Mouse (Mus musculus) thymus, adult 2 months (tissue): ENCODE results near the gene Aadacl2. TPM values are rescaled to one million over a fixed set of nuclear protein-coding genes. Genes with fewer than 3 reads are reported as not detected.

Experiments
- DNase-seq: peaks from one replicate; pipeline ENCODE4 v3.0.0; 2021
- H3K27ac ChIP-seq: fragments of 200-500 bp; 2 replicates; pipeline ENCODE4 v1.5.1; 2012; ENCODE audit warnings: low read length, control low read depth; ENCODE audit not compliant: control insufficient read depth, insufficient read depth
- H3K27me3 ChIP-seq: fragments of 200-500 bp; 2 replicates; pipeline ENCODE4 v1.6.1; 2012; ENCODE audit warnings: mild to moderate bottlenecking, low read length, moderate library complexity, mixed read lengths; ENCODE audit not compliant: control insufficient read depth, insufficient read depth
- H3K36me3 ChIP-seq: fragments of 200-500 bp; 2 replicates; pipeline ENCODE4 v1.6.1; 2012; ENCODE audit warnings: mild to moderate bottlenecking, low read length, moderate library complexity; ENCODE audit not compliant: control insufficient read depth, insufficient read depth
- H3K4me1 ChIP-seq: fragments of 200-500 bp; replicated peaks from 2 replicates; pipeline ENCODE4 v1.6.1; 2012; ENCODE audit warnings: low read length; ENCODE audit not compliant: control insufficient read depth, insufficient read depth
- H3K4me3 ChIP-seq: fragments of 200-500 bp; 2 replicates; pipeline ENCODE4 v1.5.1; 2012; ENCODE audit warnings: mild to moderate bottlenecking, low read length, control low read depth, moderate library complexity; ENCODE audit not compliant: control insufficient read depth, insufficient read depth
- CTCF ChIP-seq: fragments of 200-500 bp; IDR thresholded peaks from 2 replicates; pipeline ENCODE4 v1.5.1; 2012; ENCODE audit warnings: mild to moderate bottlenecking, control low read depth, low read length, moderate library complexity, borderline replicate concordance; ENCODE audit not compliant: control insufficient read depth, poor library complexity, insufficient read depth; ENCODE audit errors: extremely low read depth
- POLR2A ChIP-seq: fragments of 200-500 bp; IDR thresholded peaks from 2 replicates; pipeline ENCODE4 v1.6.1; 2012; ENCODE audit warnings: mild to moderate bottlenecking, low read length, control low read depth, moderate library complexity; ENCODE audit not compliant: control insufficient read depth, poor library complexity, insufficient read depth; ENCODE audit errors: extremely low read depth
- WGBS: fragments of 180-500 bp; shearing (Covaris S2); methylation state at CpG from one replicate; pipeline ENCODE4 v1.1.7; 2018; 5-methylcytosine and 5-hydroxymethylcytosine counted together
- polyA plus RNA-seq: library from polyadenylated mRNA; depleted of rRNA; stranded (reverse); fragments of >200 nt; gene quantifications from 2 replicates; pipeline ENCODE4 v1.2.3, GENCODE M21; 2012; rRNA removed

Gene Aadacl2
- polyA plus RNA-seq, 1 experiment, result not detected

- no peak overlapping the region for H3K4me3 ChIP-seq
- no peaks in the 10 kb centered on the region for H3K36me3 ChIP-seq
- TF ChIP-seq CTCF (no peak), POLR2A (no peak)
- no peak overlapping the region for H3K27ac ChIP-seq
- H3K27me3 ChIP-seq, result no peaks in the 10 kb centered on the region
- DNase-seq, result no peak
- no peaks in the 10 kb centered on the region for H3K4me1 ChIP-seq
- WGBS, result 93% methylated on average over 3 of the region's 3 CpGs
Observed at GRCm38 (mm10) chr3:60046221-60046913, 39.8 kb downstream of the Aadacl2 start.

DNA sequence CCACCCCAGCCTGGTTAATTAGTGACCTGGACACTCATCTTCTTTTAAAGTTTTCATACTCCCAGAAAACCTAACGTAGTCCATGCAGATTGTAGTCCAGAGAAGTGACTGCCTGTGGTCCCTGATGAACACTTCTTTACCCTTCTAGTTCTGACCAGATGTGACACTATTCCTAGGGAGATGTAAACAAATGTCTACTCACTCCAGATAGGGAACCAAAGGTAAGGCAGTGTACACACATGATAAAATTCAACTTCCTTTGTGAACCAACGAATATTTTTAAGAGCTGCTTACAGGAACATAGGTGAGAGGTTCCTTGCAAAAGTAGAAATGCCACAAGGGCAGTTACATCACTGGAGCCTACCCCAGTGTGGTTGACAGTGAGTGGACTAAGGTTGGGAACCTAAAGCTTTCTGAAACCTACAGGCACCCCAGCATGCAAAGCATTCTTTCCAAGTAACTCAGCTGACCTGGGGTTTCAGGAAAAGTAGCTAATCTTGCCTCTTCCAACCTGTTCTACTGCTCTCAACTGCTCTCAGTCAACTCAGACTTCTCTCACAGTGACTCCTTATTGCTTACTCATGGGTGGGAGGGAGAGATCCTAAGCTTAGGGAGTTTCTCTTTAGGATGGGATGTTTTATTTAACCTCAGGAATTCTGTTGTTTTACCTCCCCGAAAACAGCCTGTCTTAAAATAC, 46.8 kb downstream of the Aadacl2 start:
- H3K4me1 ChIP-seq, result no peaks in the 10 kb centered on the region
- H3K4me3 ChIP-seq, result no peak overlapping the region
- TF ChIP-seq CTCF (no peak), POLR2A (no peak)
- no peaks in the 10 kb centered on the region for H3K36me3 ChIP-seq
- 69% methylated on average over 3 of the region's 3 CpGs for WGBS
- no peak overlapping the region for H3K27ac ChIP-seq
- no peak for DNase-seq
- H3K27me3 ChIP-seq, result no peaks in the 10 kb centered on the region

DNA sequence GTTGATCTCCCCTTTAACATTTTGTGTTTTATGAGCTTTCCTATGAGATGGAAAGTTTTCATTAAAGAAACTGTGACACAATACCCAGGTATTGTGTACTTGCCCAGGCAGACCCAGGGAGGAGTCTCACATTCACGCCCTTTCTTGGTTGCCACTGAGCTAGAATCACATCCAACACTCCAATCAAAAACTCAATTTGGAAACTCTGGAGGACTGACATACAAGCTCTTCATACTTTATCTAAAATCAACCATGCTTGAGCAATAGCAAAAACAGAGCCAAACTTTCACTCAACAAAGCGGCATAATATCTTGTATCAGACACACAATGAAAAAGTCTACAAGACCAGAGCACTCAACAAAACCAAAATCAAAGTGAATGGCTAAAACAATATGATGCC, 47.4 kb downstream of the Aadacl2 start:
- WGBS, result 95% methylated on average over 2 of the region's 2 CpGs
- H3K27me3 ChIP-seq, result no peaks in the 10 kb centered on the region
- no peak overlapping the region for H3K4me3 ChIP-seq
- H3K36me3 ChIP-seq, result no peaks in the 10 kb centered on the region
- no peaks in the 10 kb centered on the region for H3K4me1 ChIP-seq
- DNase-seq, result no peak
- H3K27ac ChIP-seq, result no peak overlapping the region
- TF ChIP-seq POLR2A (no peak), CTCF (no peak)

- Histone ChIP-seq H3K4me1 (no peaks in the 10 kb centered on the region), H3K4me3 (no peak overlapping the region), H3K36me3 (no peaks in the 10 kb centered on the region), H3K27ac (no peak overlapping the region), H3K27me3 (no peaks in the 10 kb centered on the region)
- 58% methylated on average over 3 of the region's 3 CpGs for WGBS
- DNase-seq, result no peak
- TF ChIP-seq CTCF (no peak), POLR2A (no peak)
Observed at GRCm38 (mm10) chr3:60056451-60056850, 49.9 kb downstream of the Aadacl2 start.

- Histone ChIP-seq H3K36me3 (no peaks in the 10 kb centered on the region), H3K27ac (no peak overlapping the region), H3K27me3 (no peaks in the 10 kb centered on the region), H3K4me1 (no peaks in the 10 kb centered on the region), H3K4me3 (no peak overlapping the region)
- TF ChIP-seq POLR2A (no peak), CTCF (no peak)
- WGBS, result 92% methylated on average over 2 of the region's 2 CpGs
- no peak for DNase-seq
Observed at GRCm38 (mm10) chr3:60057070-60057808, 50.7 kb downstream of the Aadacl2 start.

DNA sequence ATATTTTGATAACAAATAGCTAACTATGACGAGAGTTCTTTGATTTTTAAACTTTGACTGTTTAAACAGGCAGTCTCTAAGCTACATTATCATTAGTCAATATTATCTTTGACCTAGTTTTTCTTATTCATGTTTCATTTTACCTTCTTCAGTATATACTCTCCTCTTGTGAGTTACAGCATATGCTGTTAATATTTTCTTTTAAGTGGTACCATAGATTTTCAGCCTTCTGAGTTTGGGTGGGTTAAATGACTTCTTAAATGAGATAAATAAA, 51.2 kb downstream of the Aadacl2 start:
- Histone ChIP-seq H3K36me3 (no peaks in the 10 kb centered on the region), H3K27me3 (no peaks in the 10 kb centered on the region), H3K4me3 (no peak overlapping the region), H3K4me1 (no peaks in the 10 kb centered on the region), H3K27ac (no peak overlapping the region)
- no peak for DNase-seq
- 91% methylated on average over 1 of the region's 1 CpGs for WGBS
- TF ChIP-seq CTCF (no peak), POLR2A (no peak)

Other genes with a start within 250 kb of the Aadacl2 start
- gene Gm8298, start 145.7 kb upstream of the Aadacl2 start, polyA plus RNA-seq, result not detected in 2 replicates
- gene C130079G13Rik, start 81.5 kb upstream of the Aadacl2 start, polyA plus RNA-seq, result not detected in 2 replicates
- gene Aadac, start 19.0 kb downstream of the Aadacl2 start, polyA plus RNA-seq, result 0.89 and 1.1 TPM in 2 replicates
- gene Sucnr1, start 75.1 kb downstream of the Aadacl2 start, polyA plus RNA-seq, result 0.41 and 0.67 TPM in 2 replicates